Mouse (Mus musculus): ENCODE data around the gene Krtap4-6. TPM values are rescaled to one million over a fixed set of nuclear protein-coding genes. Genes with fewer than 3 reads are reported as not detected.
"Not testable (repeated sequence)": the region's sequence is repeated elsewhere in the genome, so short reads cannot be mapped to it uniquely, and the experiment has no call there.

The Krtap4-6 gene
- not detected in 2 replicates for polyA plus RNA-seq (2015; fragmentation: Nextera tagmentation; extraction: Ambion mirVana)

DNA sequence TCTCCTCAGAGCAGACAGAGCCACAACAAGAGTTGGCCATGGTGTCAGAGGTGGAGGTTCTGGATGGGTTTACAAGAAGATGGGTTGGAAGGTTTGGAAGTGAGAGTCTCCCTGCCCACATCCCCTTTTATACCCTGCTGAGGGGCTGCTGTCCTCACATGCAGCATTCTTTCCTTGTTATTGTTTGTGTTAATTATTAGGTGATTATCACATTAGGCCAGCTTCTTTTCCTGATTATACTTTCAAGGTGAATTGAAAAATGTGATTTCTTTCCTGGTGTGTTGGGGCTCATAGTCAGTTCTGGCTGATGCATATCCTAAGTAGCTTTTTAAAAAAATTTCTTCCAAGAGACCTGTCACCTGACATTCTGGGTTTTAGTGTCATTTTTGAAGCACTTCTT, at the start of gene Krtap4-6:
Krtap4-6 (minus strand) TSS at position 101 of the 400 bp plus-strand sequence.
- Histone ChIP-seq H3K9me3 (no peaks in the 10 kb centered on the region), H3K27ac (replicated peaks) (no peak within 1 kb of the TSS), H3K36me3 (no peaks in the 10 kb centered on the region), H3K4me3 (no peak within 1 kb of the TSS), H3K27me3 (no peaks in the 10 kb centered on the region), H3K4me2 (no peak within 1 kb of the TSS), H3K9ac (no peak within 1 kb of the TSS), H3K4me1 (replicated peaks) (no peaks in the 10 kb centered on the region)
- ATAC-seq (ENCODE audit: low FRiP score, low read depth): no peak

DNA sequence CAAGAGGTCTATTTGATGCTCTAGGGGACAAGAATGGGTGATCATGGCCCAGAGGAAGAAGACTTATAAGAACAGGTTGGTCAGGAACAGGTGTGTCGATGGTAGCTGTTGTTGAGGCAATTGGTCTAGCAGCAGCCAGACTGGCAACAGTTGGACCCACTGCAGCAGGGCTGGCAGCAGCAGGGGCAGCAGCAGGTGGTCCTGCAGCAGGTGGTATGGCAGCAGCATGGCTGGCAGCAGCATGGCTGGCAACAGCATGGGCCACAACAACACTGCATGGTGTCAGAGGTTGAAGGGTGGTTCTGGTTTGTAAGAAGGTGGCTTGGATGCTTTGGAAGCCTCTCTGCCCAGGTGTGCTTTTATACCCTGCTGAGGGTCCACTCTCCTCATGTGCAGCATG, 24.7 kb upstream of the Krtap4-6 start, which contains the start of gene Gm14190:
Gm14190 (minus strand) TSS at position 278 of the 400 bp plus-strand sequence.
- 83% methylated on average over 1 of the region's 1 CpGs for WGBS
- H3K4me3 ChIP-seq: no peak within 1 kb of the TSS
- no peak for ATAC-seq (ENCODE audit: low FRiP score, low read depth)
- H3K9ac ChIP-seq: no peak within 1 kb of the TSS
- no peak within 1 kb of the TSS for H3K4me2 ChIP-seq
- H3K9me3 ChIP-seq: no peaks in the 10 kb centered on the region
- no peaks in the 10 kb centered on the region for H3K27me3 ChIP-seq
- no peak within 1 kb of the TSS for H3K27ac ChIP-seq (replicated peaks)
- no peaks in the 10 kb centered on the region for H3K4me1 ChIP-seq (replicated peaks)
- no peaks in the 10 kb centered on the region for H3K36me3 ChIP-seq

DNA sequence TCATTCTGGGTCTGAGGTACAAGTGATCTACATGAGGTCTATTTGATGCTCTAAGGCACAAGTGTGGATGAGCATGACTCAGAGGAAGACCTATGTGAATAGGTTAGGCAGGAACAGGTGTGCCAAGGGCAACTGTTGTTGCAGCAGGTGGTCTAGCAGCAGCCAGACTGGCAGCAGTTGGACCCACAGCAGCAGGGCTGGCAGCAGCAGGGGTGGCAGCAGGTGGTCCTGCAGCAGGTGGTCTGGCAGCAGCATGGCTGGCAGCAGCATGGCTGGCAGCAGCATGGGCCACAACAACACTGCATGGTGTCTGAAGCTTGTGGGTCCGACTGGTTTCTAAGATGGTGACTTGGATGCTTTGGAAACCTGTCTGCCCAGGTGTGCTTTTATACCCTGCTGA, 19.5 kb upstream of the Krtap4-6 start:
- H3K27me3 ChIP-seq; H3K27ac ChIP-seq (replicated peaks); H3K9me3 ChIP-seq; H3K9ac ChIP-seq; H3K4me1 ChIP-seq (replicated peaks); ATAC-seq (ENCODE audit: low FRiP score, low read depth); H3K36me3 ChIP-seq; H3K4me3 ChIP-seq; H3K4me2 ChIP-seq: not testable (repeated sequence)
- 75% methylated on average over 1 of the region's 1 CpGs for WGBS

DNA sequence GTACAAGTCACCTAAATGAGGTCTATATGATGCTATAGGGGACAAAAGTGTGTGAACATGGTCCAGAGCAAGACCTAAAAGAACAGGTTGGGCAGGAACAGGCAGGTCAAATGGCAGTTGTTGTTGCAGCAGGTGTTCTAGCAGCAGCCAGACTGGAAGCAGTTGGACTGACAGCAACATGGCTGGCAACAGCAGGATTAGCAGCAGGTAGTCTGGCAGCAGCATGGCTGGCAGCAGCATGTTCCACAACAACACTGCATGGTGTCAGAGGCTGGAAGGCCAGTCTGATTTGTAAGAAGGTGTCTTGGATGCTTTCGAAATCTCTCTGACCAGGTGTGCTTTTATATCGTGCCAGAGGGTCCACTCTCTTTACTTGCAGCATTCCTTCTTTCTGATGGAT, 17.7 kb upstream of the Krtap4-6 start:
- ATAC-seq (ENCODE audit: low FRiP score, low read depth): no peak
- 84% methylated on average over 2 of the region's 2 CpGs for WGBS

DNA sequence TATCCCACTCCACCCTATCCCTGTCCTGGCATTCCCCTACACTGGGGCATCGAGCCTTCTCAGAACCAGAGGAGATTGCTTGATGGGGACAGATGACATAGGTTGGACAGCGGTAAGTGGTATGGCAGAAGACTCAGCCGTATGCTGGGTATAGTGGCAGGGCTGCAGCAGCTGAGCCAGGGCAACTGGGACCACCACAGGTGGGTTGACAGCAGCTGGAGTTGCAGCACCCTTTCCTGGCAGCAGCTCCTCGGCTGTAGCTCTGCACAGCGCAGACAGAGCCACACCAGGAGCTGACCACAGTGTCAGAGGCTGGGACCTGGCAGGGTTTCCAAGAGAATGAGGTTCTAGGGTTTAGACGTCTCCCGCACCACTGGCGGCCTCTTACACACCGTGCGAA, 3.0 kb downstream of the Krtap4-6 start:
- H3K27me3 ChIP-seq: no peaks in the 10 kb centered on the region
- H3K27ac ChIP-seq (replicated peaks): no peak overlapping the region
- WGBS: 85% methylated on average over 10 of the region's 10 CpGs
- no peaks in the 10 kb centered on the region for H3K4me1 ChIP-seq (replicated peaks)
- no peak overlapping the region for H3K4me3 ChIP-seq
- H3K36me3 ChIP-seq: no peaks in the 10 kb centered on the region
- H3K4me2 ChIP-seq: no peak overlapping the region
- no peaks in the 10 kb centered on the region for H3K9me3 ChIP-seq
- H3K9ac ChIP-seq: no peak overlapping the region
- no peak for ATAC-seq (ENCODE audit: low FRiP score, low read depth)

More for the DNA sequence above, 17.7 kb upstream of the Krtap4-6 start:
- Histone ChIP-seq H3K36me3 (no peaks in the 10 kb centered on the region), H3K9ac (no peak overlapping the region), H3K27ac (replicated peaks) (no peak overlapping the region), H3K4me2 (no peak overlapping the region), H3K9me3 (no peaks in the 10 kb centered on the region), H3K4me1 (replicated peaks) (no peaks in the 10 kb centered on the region), H3K27me3 (no peaks in the 10 kb centered on the region), H3K4me3 (no peak overlapping the region)

DNA sequence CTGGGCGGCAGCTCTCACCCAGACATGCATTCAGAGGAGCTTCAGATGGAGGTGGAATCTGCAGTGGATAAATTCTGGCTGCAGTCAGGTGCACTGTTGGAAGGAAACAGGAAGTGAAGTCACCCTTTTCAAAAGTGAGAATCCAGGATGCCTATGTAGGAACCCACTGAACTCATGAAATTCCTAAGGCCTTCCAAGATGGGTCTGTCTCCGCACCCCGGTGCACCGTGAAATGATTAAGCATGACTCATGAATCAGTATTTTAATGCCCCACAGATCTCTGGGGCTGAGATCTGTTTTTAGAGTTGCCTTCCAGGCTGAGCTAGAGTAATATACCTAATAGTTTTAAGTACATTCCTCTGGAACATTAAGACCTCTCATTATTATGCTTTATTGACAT, 6.5 kb downstream of the Krtap4-6 start:
- Histone ChIP-seq H3K9ac (no peak overlapping the region), H3K27ac (replicated peaks) (no peak overlapping the region)
- 91% methylated on average over 4 of the region's 4 CpGs for WGBS

DNA sequence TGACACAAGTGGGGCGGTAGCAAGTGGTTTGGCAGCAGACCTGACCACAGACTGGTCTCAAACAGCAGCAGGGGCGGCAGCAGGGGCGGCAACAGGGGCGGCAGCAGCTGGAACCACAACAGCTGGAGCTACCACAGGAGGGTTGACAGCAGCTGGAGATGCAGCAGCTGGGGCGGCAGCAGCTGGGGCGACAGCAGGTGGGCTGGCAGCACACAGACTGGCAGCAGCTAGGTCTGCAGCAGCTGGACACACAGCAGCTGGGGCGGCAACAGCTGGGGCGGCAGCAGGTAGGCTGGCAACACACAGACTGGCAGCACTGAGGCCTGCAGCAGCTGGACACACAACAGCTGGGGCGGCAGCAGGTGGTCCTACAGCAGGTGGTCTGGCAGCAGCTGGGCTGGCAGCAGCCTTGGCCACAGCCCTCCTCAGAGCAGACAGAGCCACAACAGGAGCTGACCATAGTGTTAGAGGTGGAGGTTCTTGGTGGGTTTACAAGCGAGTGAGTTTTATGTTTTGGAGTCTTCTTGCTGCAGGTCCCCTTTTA, 7.2 kb downstream of the Krtap4-6 start, which contains the start of gene Gm11563:
Gm11563 (minus strand) TSS at position 494 of the 544 bp plus-strand sequence.
- H3K4me1 ChIP-seq (replicated peaks); H3K4me2 ChIP-seq; H3K4me3 ChIP-seq; H3K27me3 ChIP-seq; H3K36me3 ChIP-seq; H3K9ac ChIP-seq; ATAC-seq (ENCODE audit: low FRiP score, low read depth); H3K9me3 ChIP-seq; H3K27ac ChIP-seq (replicated peaks): not testable (repeated sequence)
- 71% methylated on average over 10 of the region's 10 CpGs for WGBS

More for the DNA sequence above, 6.5 kb downstream of the Krtap4-6 start:
- ATAC-seq (ENCODE audit: low FRiP score, low read depth): no peak
- Histone ChIP-seq H3K27me3 (no peaks in the 10 kb centered on the region), H3K36me3 (no peaks in the 10 kb centered on the region), H3K4me1 (replicated peaks) (no peaks in the 10 kb centered on the region), H3K4me3 (no peak overlapping the region), H3K9me3 (no peaks in the 10 kb centered on the region), H3K4me2 (no peak overlapping the region)

DNA sequence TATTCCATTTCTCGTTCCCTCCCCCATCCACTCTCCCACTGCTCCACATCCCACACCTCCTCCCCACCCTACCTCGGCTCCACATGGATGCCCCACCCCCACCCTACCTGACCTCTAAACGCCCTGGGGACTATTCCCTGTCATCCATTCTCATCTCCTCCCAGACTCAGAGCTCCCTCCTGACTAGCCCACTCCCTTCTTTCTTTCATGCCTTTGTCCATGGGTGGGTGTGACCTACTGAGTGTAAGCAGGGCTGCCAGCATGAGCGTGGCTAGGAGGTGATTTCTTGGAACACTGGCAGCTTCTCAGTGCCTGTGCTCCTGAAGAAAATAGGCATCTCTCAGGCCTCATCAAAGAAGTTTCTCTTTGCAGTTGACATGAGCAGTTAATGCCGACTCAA, 8.7 kb downstream of the Krtap4-6 start:
- Histone ChIP-seq H3K4me1 (replicated peaks) (no peaks in the 10 kb centered on the region), H3K4me3 (no peak overlapping the region), H3K9ac (no peak overlapping the region), H3K4me2 (no peak overlapping the region), H3K36me3 (no peaks in the 10 kb centered on the region), H3K9me3 (no peaks in the 10 kb centered on the region), H3K27ac (replicated peaks) (no peak overlapping the region), H3K27me3 (no peaks in the 10 kb centered on the region)
- WGBS: 43% methylated on average over 5 of the region's 5 CpGs
- ATAC-seq (ENCODE audit: low FRiP score, low read depth): no peak

DNA sequence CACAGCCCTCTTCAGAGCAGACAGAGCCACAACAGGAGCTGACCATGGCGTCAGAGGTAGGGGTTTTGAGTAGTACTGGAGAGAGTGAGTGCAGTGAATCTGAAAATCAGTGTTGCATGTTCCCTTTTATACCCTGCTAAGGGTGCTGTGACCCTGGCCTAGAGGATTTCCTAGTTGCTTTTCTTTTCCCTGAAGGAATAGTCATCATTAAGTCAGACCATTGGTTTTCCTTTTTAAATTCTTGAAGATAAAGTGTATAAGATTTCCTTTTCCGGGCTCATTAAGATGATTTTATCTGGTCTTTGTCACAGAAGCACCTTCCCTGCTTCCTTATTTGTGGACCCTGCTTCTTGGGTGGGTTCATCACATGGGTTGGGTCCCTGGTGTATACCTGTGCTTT, 15.6 kb downstream of the Krtap4-6 start, which contains the start of gene Gm11555:
Gm11555 (minus strand) TSS at position 101 of the 400 bp plus-strand sequence.
- Histone ChIP-seq H3K36me3 (no peaks in the 10 kb centered on the region), H3K9ac (no peak within 1 kb of the TSS), H3K4me2 (no peak within 1 kb of the TSS), H3K9me3 (no peaks in the 10 kb centered on the region), H3K27me3 (no peaks in the 10 kb centered on the region), H3K4me1 (replicated peaks) (no peaks in the 10 kb centered on the region), H3K27ac (replicated peaks) (no peak within 1 kb of the TSS), H3K4me3 (no peak within 1 kb of the TSS)
- ATAC-seq (ENCODE audit: low FRiP score, low read depth): no peak
- WGBS: 88% methylated on average over 2 of the region's 2 CpGs

DNA sequence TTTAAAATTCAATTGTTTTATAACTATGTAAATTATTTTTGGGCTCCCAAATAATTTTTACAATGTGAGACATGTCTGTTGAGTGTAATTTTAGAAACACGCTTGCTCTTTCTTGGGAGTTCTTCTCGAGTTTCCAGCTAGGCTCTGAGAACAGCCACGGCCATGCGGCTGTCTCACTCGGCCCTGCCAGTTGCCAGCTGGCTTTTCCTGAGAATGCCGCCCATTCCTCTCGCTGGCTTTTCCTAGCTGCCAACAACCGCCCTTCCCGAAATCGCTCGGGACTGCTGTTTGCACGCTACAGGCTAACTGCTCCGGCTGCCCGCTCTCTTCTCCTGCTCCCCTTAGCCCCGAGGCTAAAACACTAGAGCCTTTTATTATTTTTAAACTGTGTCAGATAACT, 19.3 kb downstream of the Krtap4-6 start:
- ATAC-seq (ENCODE audit: low FRiP score, low read depth): no peak
- Histone ChIP-seq H3K9ac (no peak overlapping the region), H3K27ac (replicated peaks) (no peak overlapping the region), H3K4me3 (no peak overlapping the region), H3K9me3 (no peaks in the 10 kb centered on the region), H3K4me2 (no peak overlapping the region), H3K4me1 (replicated peaks) (no peaks in the 10 kb centered on the region), H3K27me3 (no peaks in the 10 kb centered on the region), H3K36me3 (no peaks in the 10 kb centered on the region)
- WGBS: 88% methylated on average over 15 of the region's 15 CpGs

DNA sequence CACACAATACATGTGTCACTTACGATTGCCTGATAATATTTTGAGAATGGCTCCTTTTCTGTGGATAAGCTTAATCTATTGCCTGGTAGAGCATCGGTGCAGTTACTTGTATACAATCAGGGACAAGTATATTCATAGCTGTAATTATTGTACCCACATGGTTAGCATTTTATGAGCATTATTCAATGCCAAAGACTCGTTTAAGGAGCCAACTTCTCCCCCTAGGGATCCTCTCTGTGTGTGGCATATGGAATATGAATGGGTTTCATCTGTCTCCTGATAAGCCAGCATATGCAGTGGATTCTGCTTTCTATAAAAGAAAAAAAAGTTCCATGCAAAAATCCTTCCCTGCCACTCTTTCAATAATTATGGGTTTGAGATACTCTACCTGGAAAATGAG, 21.4 kb downstream of the Krtap4-6 start:
- H3K27ac ChIP-seq (replicated peaks): no peak overlapping the region
- H3K9ac ChIP-seq: no peak overlapping the region
- WGBS: 61% methylated on average over 3 of the region's 3 CpGs
- H3K4me1 ChIP-seq (replicated peaks): no peaks in the 10 kb centered on the region
- no peaks in the 10 kb centered on the region for H3K27me3 ChIP-seq
- no peaks in the 10 kb centered on the region for H3K9me3 ChIP-seq
- no peak overlapping the region for H3K4me2 ChIP-seq
- ATAC-seq (ENCODE audit: low FRiP score, low read depth): no peak
- no peaks in the 10 kb centered on the region for H3K36me3 ChIP-seq
- no peak overlapping the region for H3K4me3 ChIP-seq

DNA sequence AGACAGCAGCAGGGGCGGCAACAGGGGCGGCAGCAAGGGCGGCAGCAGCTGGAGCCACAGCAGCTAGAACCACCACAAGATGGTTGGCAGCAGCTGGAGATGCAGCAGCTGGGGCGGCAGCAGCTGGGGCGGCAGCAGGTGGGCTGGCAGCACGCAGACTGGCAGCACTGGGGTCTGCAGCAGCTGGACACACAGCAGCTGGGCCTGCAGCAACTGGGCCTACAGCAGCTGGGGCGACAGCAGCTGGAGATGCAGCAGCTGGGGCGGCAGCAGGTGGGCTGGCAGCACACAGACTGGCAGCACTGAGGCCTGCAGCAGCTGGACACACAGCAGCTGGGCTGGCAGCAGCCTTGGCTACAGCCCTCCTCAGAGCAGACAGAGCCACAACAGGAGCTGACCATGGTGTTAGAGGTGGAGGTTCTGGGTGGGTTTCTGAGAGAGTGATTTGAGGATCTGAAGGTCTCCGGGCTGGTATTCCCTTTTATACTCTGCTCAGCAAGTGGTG, 22.1 kb downstream of the Krtap4-6 start, which contains the start of gene Krtap4-7:
Krtap4-7 (minus strand) TSS at position 455 of the 505 bp plus-strand sequence.
- 81% methylated on average over 9 of the region's 9 CpGs for WGBS
- H3K9me3 ChIP-seq; H3K27me3 ChIP-seq; H3K27ac ChIP-seq (replicated peaks); H3K9ac ChIP-seq; H3K36me3 ChIP-seq; H3K4me1 ChIP-seq (replicated peaks); H3K4me2 ChIP-seq; ATAC-seq (ENCODE audit: low FRiP score, low read depth); H3K4me3 ChIP-seq: not testable (repeated sequence)

DNA sequence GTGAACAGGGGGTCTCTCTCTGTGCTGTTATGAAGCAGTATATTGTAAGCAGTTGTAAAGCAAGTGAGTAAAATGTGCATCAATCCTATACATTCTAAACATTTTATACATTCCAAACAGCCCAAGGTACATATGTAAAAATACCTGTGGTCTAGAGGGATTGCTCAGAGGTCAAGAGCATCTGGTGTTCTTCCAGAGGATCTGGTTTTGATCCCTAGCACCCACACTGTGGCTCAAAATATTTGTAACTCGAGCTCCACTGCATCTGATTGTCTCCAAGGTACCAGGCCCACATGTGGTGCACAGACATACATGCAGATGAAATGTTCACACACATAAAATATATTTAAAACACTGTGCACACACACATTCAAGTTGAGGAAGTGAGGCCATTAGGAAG, 24.8 kb downstream of the Krtap4-6 start:
- WGBS: 43% methylated on average over 1 of the region's 1 CpGs
- Histone ChIP-seq H3K27ac (replicated peaks) (no peak overlapping the region), H3K9ac (no peak overlapping the region), H3K9me3 (no peaks in the 10 kb centered on the region), H3K4me3 (no peak overlapping the region), H3K4me2 (no peak overlapping the region), H3K36me3 (no peaks in the 10 kb centered on the region), H3K27me3 (no peaks in the 10 kb centered on the region), H3K4me1 (replicated peaks) (no peaks in the 10 kb centered on the region)
- ATAC-seq (ENCODE audit: low FRiP score, low read depth): no peak

All from hindbrain, embryonic 15.5 days (tissue).